Mouse (Mus musculus) urinary bladder, postnatal 36 days (tissue): ENCODE measurements around the gene Cngb1.

Source experiments
- DNase-seq, 2 experiments: peaks; one replicate each; pipeline ENCODE4 v3.0.0; 2022; ENCODE audit warnings: low spot score in 2 of 2, mixed read lengths in 1 of 2

Cngb1 gene

DNA sequence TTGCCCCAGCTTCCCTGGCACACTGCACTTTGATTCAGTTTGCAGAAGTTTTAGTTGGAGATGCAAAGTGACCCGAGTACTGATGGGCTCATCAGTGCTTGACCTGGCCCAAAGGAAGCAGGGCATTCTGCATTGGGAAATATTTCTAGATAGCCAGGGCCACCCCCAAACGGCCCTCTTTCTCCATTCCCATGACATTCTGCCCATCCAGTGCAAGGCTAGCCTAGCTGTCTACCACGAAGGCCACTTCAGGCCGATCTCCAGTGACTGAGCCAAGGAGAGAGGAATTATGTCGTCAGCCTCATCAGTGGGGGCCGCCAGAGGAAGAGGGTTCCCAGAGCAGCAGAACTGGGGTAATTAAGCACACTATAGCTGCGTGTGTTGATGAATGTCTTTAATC is 104.9 kb downstream of the Cngb1 start:
- no peak for DNase-seq

DNA sequence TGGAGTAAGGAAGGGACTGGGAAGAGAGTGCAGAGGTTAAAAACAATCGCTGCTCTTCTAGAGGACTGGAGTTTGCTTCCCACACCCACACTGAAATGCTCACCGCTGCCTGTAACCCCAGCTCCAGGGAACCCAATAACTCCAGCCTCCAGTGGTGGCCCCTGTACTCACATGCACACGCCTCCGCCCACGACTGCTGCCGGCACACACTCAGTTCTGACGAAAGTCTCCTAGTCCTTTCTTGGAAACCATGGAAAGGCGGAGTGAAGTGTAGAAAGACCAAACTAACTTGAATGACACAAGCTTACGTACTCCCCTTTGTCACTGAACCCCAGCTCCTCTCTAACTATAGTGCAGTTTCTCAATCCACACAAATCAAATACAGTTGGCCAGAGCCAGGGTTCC is 106.4 kb downstream of the Cngb1 start:
- DNase-seq = no peak

DNA sequence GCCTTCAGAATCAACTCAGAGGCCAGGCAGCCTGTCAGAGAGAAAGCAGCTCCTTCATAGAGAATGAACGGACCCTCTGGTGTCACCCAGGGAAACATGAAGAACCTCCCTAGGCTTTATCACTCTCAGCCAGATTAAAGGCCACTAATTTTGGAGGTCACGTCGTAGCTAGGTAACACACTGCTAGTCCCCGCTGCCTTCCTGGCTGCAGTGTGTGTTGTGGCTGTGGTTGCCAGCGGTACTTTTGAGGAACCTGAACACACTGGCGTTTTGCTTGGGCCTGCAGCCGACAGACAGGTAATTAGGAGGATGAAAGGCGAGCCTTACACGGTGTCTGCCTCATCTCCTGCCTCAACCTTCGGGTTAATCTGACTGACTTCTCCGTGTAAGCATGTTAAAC is 110.7 kb downstream of the Cngb1 start:
- DNase-seq = no peak

DNA sequence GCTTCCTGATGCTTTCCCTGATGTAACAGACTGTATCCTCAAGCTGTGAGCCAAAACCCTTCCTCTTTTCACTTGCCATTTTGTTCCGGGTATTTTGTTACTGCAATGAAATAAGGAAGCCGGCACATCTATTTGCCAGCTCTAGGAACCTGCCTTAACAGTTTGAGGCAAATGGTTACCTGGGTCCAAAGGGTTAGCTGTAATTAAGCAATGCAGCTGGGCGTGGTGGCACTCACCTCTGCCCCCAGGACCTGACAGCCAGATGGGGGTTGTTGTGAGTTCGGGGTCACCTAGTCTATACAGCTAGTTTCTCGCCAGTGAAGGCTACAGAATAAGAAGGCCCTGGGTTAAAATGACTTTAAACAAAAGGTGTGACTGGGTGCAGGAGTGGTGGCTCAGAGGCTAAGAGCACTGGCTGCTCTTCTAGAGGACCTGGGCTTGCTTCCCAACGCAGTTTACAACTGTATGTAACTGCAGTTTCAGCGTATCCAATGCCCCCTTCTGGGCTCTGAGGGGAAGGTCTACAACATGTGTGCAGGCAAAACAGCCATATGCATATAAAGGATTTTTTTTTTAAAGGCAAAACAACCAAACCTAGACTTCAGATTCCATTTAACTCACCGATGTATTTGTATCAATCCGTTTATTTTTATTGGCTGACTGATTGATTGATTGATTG is 114.7 kb downstream of the Cngb1 start:
- DNase-seq = no peak
